Mouse (Mus musculus): ENCODE results near the gene Gm10273. TPM values are rescaled to one million over a fixed set of nuclear protein-coding genes. Genes with fewer than 3 reads are reported as not detected.
"Not testable (repeated sequence)": the region's sequence is repeated elsewhere in the genome, so short reads cannot be mapped to it uniquely, and the experiment has no call there.

Gene Gm10273
- total RNA-seq (2021) = 100 to 1,000 TPM; 134 to 144 TPM

GRCm38 (mm10) chr10:59395461-59395860, at the start of gene Gm10273:
Gene Gm10273 (plus strand): TSS chr10:59395632.
- not testable (repeated sequence) for DNase-seq

GRCm38 (mm10) chr10:59346560-59346959, 48.9 kb upstream of the Gm10273 start:
- no peak for DNase-seq

- no peak for DNase-seq
Observed at GRCm38 (mm10) chr10:59348200-59348599, 47.2 kb upstream of the Gm10273 start.

GRCm38 (mm10) chr10:59349536-59349935, 45.9 kb upstream of the Gm10273 start:
- no peak for DNase-seq

GRCm38 (mm10) chr10:59353065-59353464, 42.4 kb upstream of the Gm10273 start:
- DNase-seq = no peak

- no peak for DNase-seq
Observed at GRCm38 (mm10) chr10:59354120-59354519, 41.3 kb upstream of the Gm10273 start.

GRCm38 (mm10) chr10:59355020-59355419, 40.4 kb upstream of the Gm10273 start:
- no peak for DNase-seq

GRCm38 (mm10) chr10:59358744-59359143, 36.7 kb upstream of the Gm10273 start:
- no peak for DNase-seq

GRCm38 (mm10) chr10:59363208-59363607, 32.2 kb upstream of the Gm10273 start:
- no peak for DNase-seq

GRCm38 (mm10) chr10:59364551-59364950, 30.9 kb upstream of the Gm10273 start:
- DNase-seq = no peak

GRCm38 (mm10) chr10:59365804-59366589, 29.4 kb upstream of the Gm10273 start:
- no peak for DNase-seq

- no peak for DNase-seq
Observed at GRCm38 (mm10) chr10:59366746-59367145, 28.7 kb upstream of the Gm10273 start.

GRCm38 (mm10) chr10:59367206-59367605, 28.2 kb upstream of the Gm10273 start:
- no peak for DNase-seq

GRCm38 (mm10) chr10:59368729-59369128, 26.7 kb upstream of the Gm10273 start:
- no peak for DNase-seq

GRCm38 (mm10) chr10:59369426-59369825, 26.0 kb upstream of the Gm10273 start:
- DNase-seq = no peak

GRCm38 (mm10) chr10:59377906-59378305, 17.5 kb upstream of the Gm10273 start:
- no peak for DNase-seq

GRCm38 (mm10) chr10:59378728-59379127, 16.7 kb upstream of the Gm10273 start:
- DNase-seq = no peak

GRCm38 (mm10) chr10:59379927-59380326, 15.5 kb upstream of the Gm10273 start:
- DNase-seq = no peak

- DNase-seq = no peak
Observed at GRCm38 (mm10) chr10:59380411-59380821, 15.0 kb upstream of the Gm10273 start.

GRCm38 (mm10) chr10:59381563-59381962, 13.9 kb upstream of the Gm10273 start:
- not testable (repeated sequence) for DNase-seq

- DNase-seq = no peak
Observed at GRCm38 (mm10) chr10:59386951-59387350, 8.5 kb upstream of the Gm10273 start.

- DNase-seq = no peak
Observed at GRCm38 (mm10) chr10:59389652-59390051, 5.8 kb upstream of the Gm10273 start.

GRCm38 (mm10) chr10:59391907-59392306, 3.5 kb upstream of the Gm10273 start:
- DNase-seq = no peak

All from heart, postnatal 4 days (tissue).